Mouse (Mus musculus) cortical plate, adult 2 months (tissue): Measurements from ENCODE around the gene Aadacl2.

Source experiments
- CTCF ChIP-seq: fragments of 200-500 bp; IDR thresholded peaks from 2 replicates; pipeline ENCODE4 v1.5.1; 2011; ENCODE audit warnings: mild to moderate bottlenecking, control low read depth, low read length; ENCODE audit not compliant: insufficient read depth; ENCODE audit errors: extremely low read depth
- POLR2A ChIP-seq: fragments of 200-500 bp; IDR thresholded peaks from 2 replicates; pipeline ENCODE4 v1.6.1; 2011; ENCODE audit warnings: mild to moderate bottlenecking, low read length, control low read depth; ENCODE audit not compliant: insufficient read depth; ENCODE audit errors: extremely low read depth

GRCm38 (mm10) chr3:60025417-60025816 is 18.9 kb downstream of the Aadacl2 start, which contains the start of gene Aadac:
- no peak for TF ChIP-seq POLR2A
- TF ChIP-seq CTCF = no peak
